Mouse (Mus musculus) myocyte (in vitro differentiated cells): ENCODE measurements around the gene Mrps7.

Experiments
- CEBPB ChIP-seq: IDR thresholded peaks from 2 replicates; pipeline ENCODE4 v1.6.1; 2011; ENCODE audit warnings: mild to moderate bottlenecking, moderate library complexity; ENCODE audit not compliant: poor library complexity, insufficient read depth, severe bottlenecking
- E2F4 ChIP-seq: IDR thresholded peaks from one replicate; pipeline ENCODE4 v1.6.1; 2011; ENCODE audit warnings: mild to moderate bottlenecking, control low read depth, moderate library complexity; ENCODE audit not compliant: insufficient read depth
- MAX ChIP-seq: IDR thresholded peaks from one replicate; pipeline ENCODE4 v1.6.1; 2011; ENCODE audit warnings: low read depth, mild to moderate bottlenecking, control low read depth
- POLR2A ChIP-seq: IDR thresholded peaks from one replicate; pipeline ENCODE4 v1.6.1; 2011; ENCODE audit warnings: low read depth, mild to moderate bottlenecking, control low read depth, moderate library complexity; ENCODE audit not compliant: insufficient read length
- SRF ChIP-seq: IDR thresholded peaks from one replicate; pipeline ENCODE4 v1.6.1; 2011; ENCODE audit warnings: low read depth; ENCODE audit not compliant: control insufficient read depth, insufficient read length
- TCF12 ChIP-seq: IDR thresholded peaks from one replicate; pipeline ENCODE4 v1.6.1; 2011; ENCODE audit warnings: mild to moderate bottlenecking, control low read depth; ENCODE audit not compliant: poor library complexity, insufficient read depth, severe bottlenecking

DNA sequence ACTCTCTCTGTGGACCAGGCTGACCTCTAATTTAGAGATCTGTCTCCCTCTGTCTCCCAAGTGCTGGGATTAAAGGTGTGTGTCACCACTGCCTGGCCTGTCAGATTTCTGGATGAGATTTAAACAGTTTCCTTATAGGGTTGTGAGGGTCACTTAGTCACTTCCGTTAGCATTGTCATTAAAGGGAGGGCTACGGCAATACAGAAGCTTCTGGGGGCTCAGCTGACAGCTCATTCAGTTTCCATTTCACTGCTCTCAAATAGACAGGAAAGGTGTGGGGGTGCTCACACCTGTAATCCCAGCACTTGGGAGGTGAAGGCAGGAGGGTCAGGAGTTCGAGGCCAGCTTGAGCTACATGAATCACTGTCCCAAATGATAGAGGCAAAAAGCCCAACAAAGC, 33.2 kb downstream of the Mrps7 start:
- TF ChIP-seq MAX: no peak
- TF ChIP-seq SRF: no peak
- no peak for TF ChIP-seq CEBPB
- no peak for TF ChIP-seq POLR2A
- no peak for TF ChIP-seq TCF12
- no peak for TF ChIP-seq E2F4
